Mouse (Mus musculus): ENCODE results near the gene Cyp2c68. TPM values are rescaled to one million over a fixed set of nuclear protein-coding genes. Genes with fewer than 3 reads are reported as not detected.
"Not testable (repeated sequence)": the region's sequence is repeated elsewhere in the genome, so short reads cannot be mapped to it uniquely, and the experiment has no call there.

Gene Cyp2c68
- total RNA-seq (2021) (not detected), polyA plus RNA-seq (2012; rRNA removed) (0.26 TPM in 1 of 2 replicates, not detected in the other)
- long read RNA-seq: 0 reads

DNA sequence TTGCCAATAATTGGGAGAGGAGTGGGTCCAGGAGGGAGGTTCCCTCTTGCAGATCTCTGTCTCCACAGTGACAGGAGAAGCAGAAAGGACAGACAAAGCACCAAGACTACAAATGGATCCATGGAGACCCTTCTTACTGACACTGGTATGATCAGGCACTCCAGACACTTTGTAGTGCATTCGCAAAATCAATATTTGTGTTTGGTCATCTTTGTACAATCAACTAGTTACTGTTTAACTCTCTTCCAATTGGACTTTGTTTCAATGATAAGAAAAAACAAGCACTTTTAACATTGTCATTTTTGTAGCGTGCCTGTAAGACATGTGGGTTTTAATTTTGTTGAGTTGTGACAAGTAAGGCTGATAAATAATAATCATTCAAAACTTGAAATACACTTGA, at the start of gene Cyp2c68:
TSS of gene Cyp2c68 (minus strand) at position 135 of the 400 bp plus-strand sequence.
- WGBS: 70% methylated on average over 2 of the region's 2 CpGs

DNA sequence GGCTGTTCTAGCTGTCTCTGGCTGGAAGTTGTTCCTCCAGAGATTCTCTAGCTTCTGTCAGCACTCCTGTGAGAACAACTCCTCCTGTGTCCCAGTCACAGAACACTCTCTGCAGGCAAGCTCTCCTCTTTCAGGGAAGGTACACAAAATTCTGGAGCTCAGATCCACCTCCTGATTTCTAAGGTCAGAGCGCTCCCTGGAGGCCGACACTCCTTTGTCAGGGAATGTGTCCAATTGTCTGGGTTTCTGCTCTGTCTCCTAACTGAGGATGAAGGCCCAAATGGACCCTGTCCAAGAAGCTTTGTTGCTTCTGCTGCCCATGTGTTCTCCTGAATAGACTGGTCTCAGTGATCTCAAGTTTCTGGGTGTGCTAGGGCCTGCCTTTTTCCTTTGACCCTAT, 44.6 kb upstream of the Cyp2c68 start:
- 88% methylated on average over 2 of the region's 2 CpGs for WGBS
- H3K9ac ChIP-seq (ENCODE audit: low read depth, low read length); H3K4me1 ChIP-seq (ENCODE audit: control insufficient read depth, insufficient read depth, low read length); DNase-seq; H3K4me3 ChIP-seq; intact Hi-C loops (cut with DNase I); H3K79me2 ChIP-seq (replicated peaks; ENCODE audit: control insufficient read depth, insufficient read depth, low read length); H3K27me3 ChIP-seq (ENCODE audit: control insufficient read depth, insufficient read depth, low read length); H3K36me3 ChIP-seq (ENCODE audit: control insufficient read depth, insufficient read depth, low read length); H3K27ac ChIP-seq: not testable (repeated sequence)

More for the DNA sequence above, at the start of gene Cyp2c68:
- Histone ChIP-seq H3K27ac (no peak within 1 kb of the TSS), H3K4me3 (no peak within 1 kb of the TSS), H3K27me3 (ENCODE audit: control insufficient read depth, insufficient read depth, low read length) (no peaks in the 10 kb centered on the region), H3K9ac (ENCODE audit: low read depth, low read length) (no peak within 1 kb of the TSS), H3K4me1 (ENCODE audit: control insufficient read depth, insufficient read depth, low read length) (no peaks in the 10 kb centered on the region), H3K36me3 (ENCODE audit: control insufficient read depth, insufficient read depth, low read length) (no peaks in the 10 kb centered on the region), H3K79me2 (replicated peaks; ENCODE audit: control insufficient read depth, insufficient read depth, low read length) (no peaks in the 10 kb centered on the region)
- DNase-seq: no peak
- no peak for TF ChIP-seq CTCF (IDR thresholded peaks at IDR 0.05)
- TF ChIP-seq EP300 (IDR thresholded peaks at IDR 0.05; ENCODE audit: insufficient read depth, low read depth, low read length): no peak
- no peak for TF ChIP-seq POLR2A (IDR thresholded peaks at IDR 0.05; ENCODE audit: insufficient read depth, low read depth, low read length)
- intact Hi-C loops (cut with DNase I): no loop called here

DNA sequence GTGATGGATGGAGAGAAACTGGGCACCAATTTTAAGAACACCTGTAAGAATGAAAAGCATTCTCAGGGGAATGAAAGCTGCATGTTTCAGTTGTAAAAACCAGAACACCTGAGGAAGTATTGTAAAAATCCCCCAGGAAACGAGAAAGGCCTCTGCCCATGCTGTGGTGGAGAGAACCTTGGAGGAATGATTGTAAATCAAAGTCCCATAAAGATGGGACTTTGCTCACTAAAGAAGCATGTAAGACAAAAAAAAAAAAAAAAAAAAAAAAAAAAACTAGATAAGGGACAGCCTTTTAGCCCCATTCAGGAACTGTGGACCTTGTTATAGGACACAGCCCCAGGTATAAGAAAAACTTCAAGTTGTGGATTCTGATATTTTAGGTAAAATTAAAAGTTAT, 4.5 kb upstream of the Cyp2c68 start:
- Histone ChIP-seq H3K27me3 (ENCODE audit: control insufficient read depth, insufficient read depth, low read length) (no peaks in the 10 kb centered on the region), H3K36me3 (ENCODE audit: control insufficient read depth, insufficient read depth, low read length) (no peaks in the 10 kb centered on the region), H3K4me3 (no peak overlapping the region), H3K79me2 (replicated peaks; ENCODE audit: control insufficient read depth, insufficient read depth, low read length) (no peaks in the 10 kb centered on the region), H3K27ac (no peak overlapping the region), H3K9ac (ENCODE audit: low read depth, low read length) (no peak overlapping the region), H3K4me1 (ENCODE audit: control insufficient read depth, insufficient read depth, low read length) (no peaks in the 10 kb centered on the region)
- WGBS: 28% methylated on average over 1 of the region's 1 CpGs
- intact Hi-C loops (cut with DNase I): no loop called here
- no peak for TF ChIP-seq POLR2A (IDR thresholded peaks at IDR 0.05; ENCODE audit: insufficient read depth, low read depth, low read length)
- TF ChIP-seq EP300 (IDR thresholded peaks at IDR 0.05; ENCODE audit: insufficient read depth, low read depth, low read length): no peak
- no peak for DNase-seq

DNA sequence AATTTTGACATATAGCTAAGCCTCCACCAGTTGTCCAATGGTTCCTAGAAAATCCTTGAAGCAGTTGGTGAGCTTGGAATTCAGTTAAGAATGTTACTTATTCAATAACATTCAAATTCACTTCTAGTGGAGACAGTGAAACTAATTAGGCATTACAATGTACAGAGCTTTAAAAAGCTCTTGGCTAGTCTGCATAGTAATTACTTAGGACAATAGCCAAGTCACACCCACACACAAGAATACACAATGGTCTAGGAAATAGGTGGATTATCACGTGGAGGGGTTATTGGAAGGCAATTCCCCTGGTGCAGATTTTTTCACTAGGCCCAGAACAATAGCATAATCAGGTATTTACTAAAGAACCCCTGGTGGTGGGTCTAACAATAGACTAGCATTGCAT, 3.5 kb upstream of the Cyp2c68 start:
- intact Hi-C loops (cut with DNase I): not testable (repeated sequence)
- 45% methylated on average over 1 of the region's 1 CpGs for WGBS

DNA sequence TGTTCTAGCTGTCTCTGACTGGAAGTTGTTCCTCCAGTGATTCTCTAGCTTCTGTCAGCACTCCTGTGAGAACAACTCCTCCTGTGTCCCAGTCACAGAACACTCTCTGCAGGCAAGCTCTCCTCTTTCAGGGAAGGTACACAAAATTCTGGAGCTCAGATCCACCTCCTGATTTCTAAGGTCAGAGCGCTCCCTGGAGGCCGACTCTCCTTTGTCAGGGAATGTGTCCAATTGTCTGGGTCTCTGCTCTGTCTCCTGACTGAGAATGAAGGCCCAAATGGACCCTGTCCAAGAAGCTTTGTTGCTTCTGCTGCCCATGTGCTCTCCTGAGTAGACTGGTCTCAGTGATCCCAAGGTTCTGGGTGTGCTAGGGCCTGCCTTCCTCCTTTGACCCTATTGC, 29.7 kb downstream of the Cyp2c68 start:
- H3K9ac ChIP-seq (ENCODE audit: low read depth, low read length); H3K79me2 ChIP-seq (replicated peaks; ENCODE audit: control insufficient read depth, insufficient read depth, low read length); DNase-seq; H3K27ac ChIP-seq; H3K36me3 ChIP-seq (ENCODE audit: control insufficient read depth, insufficient read depth, low read length); H3K4me3 ChIP-seq; intact Hi-C loops (cut with DNase I); H3K27me3 ChIP-seq (ENCODE audit: control insufficient read depth, insufficient read depth, low read length); H3K4me1 ChIP-seq (ENCODE audit: control insufficient read depth, insufficient read depth, low read length): not testable (repeated sequence)
- 65% methylated on average over 2 of the region's 2 CpGs for WGBS

More for the DNA sequence above, 3.5 kb upstream of the Cyp2c68 start:
- H3K27ac ChIP-seq; H3K36me3 ChIP-seq (ENCODE audit: control insufficient read depth, insufficient read depth, low read length); H3K9ac ChIP-seq (ENCODE audit: low read depth, low read length); H3K79me2 ChIP-seq (replicated peaks; ENCODE audit: control insufficient read depth, insufficient read depth, low read length); H3K4me1 ChIP-seq (ENCODE audit: control insufficient read depth, insufficient read depth, low read length); DNase-seq; H3K4me3 ChIP-seq; H3K27me3 ChIP-seq (ENCODE audit: control insufficient read depth, insufficient read depth, low read length): not testable (repeated sequence)

DNA sequence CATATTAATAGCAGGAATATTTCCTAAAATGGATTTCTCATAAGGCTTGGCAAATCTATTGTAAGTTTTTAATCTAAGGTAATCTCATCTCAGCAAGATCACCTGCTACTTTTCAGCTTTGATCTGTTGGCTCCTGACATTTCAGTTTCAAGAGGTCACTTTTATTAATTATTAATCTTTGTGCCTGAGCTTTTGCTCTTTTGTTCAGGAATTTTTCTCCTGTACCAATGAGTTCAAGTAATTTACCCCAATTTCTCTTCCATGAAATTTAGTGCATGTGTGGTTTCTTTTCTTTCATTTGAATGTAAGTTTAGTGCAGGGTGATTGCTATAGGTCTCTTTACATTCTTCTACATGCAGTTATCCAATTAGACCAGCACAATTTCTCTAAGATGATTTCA, 75.2 kb downstream of the Cyp2c68 start:
- H3K27ac ChIP-seq; H3K79me2 ChIP-seq (replicated peaks; ENCODE audit: control insufficient read depth, insufficient read depth, low read length); intact Hi-C loops (cut with DNase I); H3K9ac ChIP-seq (ENCODE audit: low read depth, low read length); DNase-seq; H3K4me1 ChIP-seq (ENCODE audit: control insufficient read depth, insufficient read depth, low read length); H3K4me3 ChIP-seq; H3K36me3 ChIP-seq (ENCODE audit: control insufficient read depth, insufficient read depth, low read length); H3K27me3 ChIP-seq (ENCODE audit: control insufficient read depth, insufficient read depth, low read length): not testable (repeated sequence)

DNA sequence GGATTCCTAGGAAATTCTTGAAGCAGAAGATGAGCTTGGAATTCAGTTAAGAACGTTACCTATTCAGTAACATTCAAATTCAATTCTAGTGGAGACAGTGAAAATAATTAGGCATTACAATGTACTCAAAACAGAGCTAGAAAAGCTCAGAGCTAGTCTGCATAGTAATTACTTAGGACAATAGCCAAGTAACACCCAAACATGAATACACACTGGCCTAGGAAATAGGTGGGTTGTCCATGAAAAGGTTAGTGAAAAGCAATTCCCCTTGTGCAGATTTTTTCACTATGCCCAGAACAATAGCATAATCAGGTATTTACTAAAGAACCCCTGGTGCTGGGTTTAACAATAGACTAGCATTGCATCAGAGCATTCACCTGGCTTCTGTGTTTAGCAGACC, 88.5 kb downstream of the Cyp2c68 start:
- no peak for DNase-seq
- no peaks in the 10 kb centered on the region for H3K79me2 ChIP-seq (replicated peaks; ENCODE audit: control insufficient read depth, insufficient read depth, low read length)
- TF ChIP-seq CTCF (IDR thresholded peaks at IDR 0.05) (no peak), EP300 (IDR thresholded peaks at IDR 0.05; ENCODE audit: insufficient read depth, low read depth, low read length) (no peak), POLR2A (IDR thresholded peaks at IDR 0.05; ENCODE audit: insufficient read depth, low read depth, low read length) (no peak)
- no peak overlapping the region for H3K27ac ChIP-seq
- no peak overlapping the region for H3K4me3 ChIP-seq
- H3K9ac ChIP-seq (ENCODE audit: low read depth, low read length): no peak overlapping the region
- intact Hi-C loops (cut with DNase I): no loop called here
- 35% methylated on average over 1 of the region's 1 CpGs for WGBS
- no peaks in the 10 kb centered on the region for H3K27me3 ChIP-seq (ENCODE audit: control insufficient read depth, insufficient read depth, low read length)
- H3K36me3 ChIP-seq (ENCODE audit: control insufficient read depth, insufficient read depth, low read length): no peaks in the 10 kb centered on the region
- no peaks in the 10 kb centered on the region for H3K4me1 ChIP-seq (ENCODE audit: control insufficient read depth, insufficient read depth, low read length)
